Mouse (Mus musculus): Measurements from ENCODE around the gene Fam198a. TPM values are rescaled to one million over a fixed set of nuclear protein-coding genes. Genes with fewer than 3 reads are reported as not detected.

Gene Fam198a
- polyA plus RNA-seq, 1 experiment, result not detected

- Histone ChIP-seq H3K4me3 (replicated peaks) (no peak overlapping the region), H3K27me3 (ENCODE audit: control insufficient read depth) (no peaks in the 10 kb centered on the region), H3K36me3 (ENCODE audit: control insufficient read depth) (no peaks in the 10 kb centered on the region), H3K9me3 (ENCODE audit: control insufficient read depth, low read length) (peaks cover 3% of the 10 kb centered on the region), H3K4me1 (ENCODE audit: control insufficient read depth) (no peaks in the 10 kb centered on the region)
- TF ChIP-seq TAL1 (IDR thresholded peaks at IDR 0.05; ENCODE audit: low read length) (no peak), GATA1 (IDR thresholded peaks at IDR 0.05; ENCODE audit: low read length) (no peak)
Measured at GRCm38 (mm10) chr9:122006175-122006574, 55.4 kb downstream of the Fam198a start.

GRCm38 (mm10) chr9:122006609-122007008, 55.8 kb downstream of the Fam198a start:
- Histone ChIP-seq H3K9me3 (ENCODE audit: control insufficient read depth, low read length) (no peaks in the 10 kb centered on the region), H3K4me3 (replicated peaks) (no peak overlapping the region), H3K36me3 (ENCODE audit: control insufficient read depth) (no peaks in the 10 kb centered on the region), H3K27me3 (ENCODE audit: control insufficient read depth) (no peaks in the 10 kb centered on the region), H3K4me1 (ENCODE audit: control insufficient read depth) (no peaks in the 10 kb centered on the region)
- TF ChIP-seq GATA1 (IDR thresholded peaks at IDR 0.05; ENCODE audit: low read length) (no peak), TAL1 (IDR thresholded peaks at IDR 0.05; ENCODE audit: low read length) (no peak)

GRCm38 (mm10) chr9:122008876-122009275, 58.1 kb downstream of the Fam198a start:
- H3K9me3 ChIP-seq (ENCODE audit: control insufficient read depth, low read length), result no peaks in the 10 kb centered on the region
- no peak overlapping the region for H3K4me3 ChIP-seq (replicated peaks)
- no peaks in the 10 kb centered on the region for H3K36me3 ChIP-seq (ENCODE audit: control insufficient read depth)
- no peak for TF ChIP-seq TAL1 (IDR thresholded peaks at IDR 0.05; ENCODE audit: low read length)
- TF ChIP-seq GATA1 (IDR thresholded peaks at IDR 0.05; ENCODE audit: low read length), result no peak
- H3K27me3 ChIP-seq (ENCODE audit: control insufficient read depth), result no peaks in the 10 kb centered on the region
- H3K4me1 ChIP-seq (ENCODE audit: control insufficient read depth), result no peaks in the 10 kb centered on the region

- H3K4me3 ChIP-seq (replicated peaks), result no peak overlapping the region
- H3K4me1 ChIP-seq (ENCODE audit: control insufficient read depth), result no peaks in the 10 kb centered on the region; the same call in 1 of the 2 replicates
- H3K27me3 ChIP-seq (ENCODE audit: control insufficient read depth), result no peaks in the 10 kb centered on the region
- no peaks in the 10 kb centered on the region for H3K9me3 ChIP-seq (ENCODE audit: control insufficient read depth, low read length)
- H3K36me3 ChIP-seq (ENCODE audit: control insufficient read depth), result no peaks in the 10 kb centered on the region
- TF ChIP-seq TAL1 (IDR thresholded peaks at IDR 0.05; ENCODE audit: low read length), result no peak
- no peak for TF ChIP-seq GATA1 (IDR thresholded peaks at IDR 0.05; ENCODE audit: low read length)
Measured at GRCm38 (mm10) chr9:122010751-122011150, 60.0 kb downstream of the Fam198a start.

GRCm38 (mm10) chr9:122012816-122013215, 62.0 kb downstream of the Fam198a start:
- Histone ChIP-seq H3K27me3 (ENCODE audit: control insufficient read depth) (no peaks in the 10 kb centered on the region), H3K4me3 (replicated peaks) (no peak overlapping the region), H3K4me1 (ENCODE audit: control insufficient read depth) (no peaks in the 10 kb centered on the region; the same call in 1 of the 2 replicates), H3K36me3 (ENCODE audit: control insufficient read depth) (no peaks in the 10 kb centered on the region), H3K9me3 (ENCODE audit: control insufficient read depth, low read length) (no peaks in the 10 kb centered on the region)
- TF ChIP-seq GATA1 (IDR thresholded peaks at IDR 0.05; ENCODE audit: low read length) (no peak), TAL1 (IDR thresholded peaks at IDR 0.05; ENCODE audit: low read length) (no peak)

- Histone ChIP-seq H3K27me3 (ENCODE audit: control insufficient read depth) (no peaks in the 10 kb centered on the region), H3K4me3 (replicated peaks) (no peak overlapping the region), H3K9me3 (ENCODE audit: control insufficient read depth, low read length) (no peaks in the 10 kb centered on the region), H3K36me3 (ENCODE audit: control insufficient read depth) (no peaks in the 10 kb centered on the region), H3K4me1 (ENCODE audit: control insufficient read depth) (no peaks in the 10 kb centered on the region; the same call in 1 of the 2 replicates)
- TF ChIP-seq TAL1 (IDR thresholded peaks at IDR 0.05; ENCODE audit: low read length) (no peak), GATA1 (IDR thresholded peaks at IDR 0.05; ENCODE audit: low read length) (no peak)
Measured at GRCm38 (mm10) chr9:122013629-122014028, 62.8 kb downstream of the Fam198a start.

GRCm38 (mm10) chr9:122014241-122014667, 63.5 kb downstream of the Fam198a start:
- TF ChIP-seq GATA1 (IDR thresholded peaks at IDR 0.05; ENCODE audit: low read length) (no peak), TAL1 (IDR thresholded peaks at IDR 0.05; ENCODE audit: low read length) (no peak)
- no peak overlapping the region for H3K4me3 ChIP-seq (replicated peaks)
- H3K9me3 ChIP-seq (ENCODE audit: control insufficient read depth, low read length), result no peaks in the 10 kb centered on the region
- H3K27me3 ChIP-seq (ENCODE audit: control insufficient read depth), result no peaks in the 10 kb centered on the region
- no peaks in the 10 kb centered on the region for H3K36me3 ChIP-seq (ENCODE audit: control insufficient read depth)
- no peaks in the 10 kb centered on the region; the same call in 1 of the 2 replicates for H3K4me1 ChIP-seq (ENCODE audit: control insufficient read depth)

GRCm38 (mm10) chr9:122018079-122018478, 67.3 kb downstream of the Fam198a start:
- no peaks in the 10 kb centered on the region for H3K27me3 ChIP-seq (ENCODE audit: control insufficient read depth)
- no peak overlapping the region for H3K4me3 ChIP-seq (replicated peaks)
- no peaks in the 10 kb centered on the region for H3K9me3 ChIP-seq (ENCODE audit: control insufficient read depth, low read length)
- TF ChIP-seq TAL1 (IDR thresholded peaks at IDR 0.05; ENCODE audit: low read length), result no peak
- TF ChIP-seq GATA1 (IDR thresholded peaks at IDR 0.05; ENCODE audit: low read length), result no peak
- no peaks in the 10 kb centered on the region for H3K36me3 ChIP-seq (ENCODE audit: control insufficient read depth)
- H3K4me1 ChIP-seq (ENCODE audit: control insufficient read depth), result no peaks in the 10 kb centered on the region; the same call in 1 of the 2 replicates

GRCm38 (mm10) chr9:122018782-122019395, 68.1 kb downstream of the Fam198a start:
- Histone ChIP-seq H3K27me3 (ENCODE audit: control insufficient read depth) (no peaks in the 10 kb centered on the region), H3K4me1 (ENCODE audit: control insufficient read depth) (no peaks in the 10 kb centered on the region; the same call in 1 of the 2 replicates), H3K36me3 (ENCODE audit: control insufficient read depth) (no peaks in the 10 kb centered on the region), H3K4me3 (replicated peaks) (no peak overlapping the region), H3K9me3 (ENCODE audit: control insufficient read depth, low read length) (no peaks in the 10 kb centered on the region)
- TF ChIP-seq GATA1 (IDR thresholded peaks at IDR 0.05; ENCODE audit: low read length), result no peak
- TF ChIP-seq TAL1 (IDR thresholded peaks at IDR 0.05; ENCODE audit: low read length), result no peak

Measured in erythroblast, embryonic 14.5 days (primary cell).